Mouse (Mus musculus) c-Kit-positive CD71-positive TER-119-positive erythroid progenitor cells, embryonic 14.5 days (primary cell): ENCODE measurements around the gene Cygb.
A peak's percentile ranks its signal among the peaks of the same experiment; 100 is the strongest.
"Not testable (repeated sequence)": the region's sequence is repeated elsewhere in the genome, so short reads cannot be mapped to it uniquely, and the experiment has no call there.

Source experiments
- DNase-seq: peaks from one replicate; pipeline ENCODE4 v3.0.0-alpha.2; 2013; ENCODE audit warnings: low spot score

Cygb gene

GRCm38 (mm10) chr11:116636607-116637006 lies 17.5 kb downstream of the Cygb start:
- DNase-seq, result not testable (repeated sequence)

- DNase-seq, result no peak
Observed at GRCm38 (mm10) chr11:116632962-116633361, 21.2 kb downstream of the Cygb start.

DNA sequence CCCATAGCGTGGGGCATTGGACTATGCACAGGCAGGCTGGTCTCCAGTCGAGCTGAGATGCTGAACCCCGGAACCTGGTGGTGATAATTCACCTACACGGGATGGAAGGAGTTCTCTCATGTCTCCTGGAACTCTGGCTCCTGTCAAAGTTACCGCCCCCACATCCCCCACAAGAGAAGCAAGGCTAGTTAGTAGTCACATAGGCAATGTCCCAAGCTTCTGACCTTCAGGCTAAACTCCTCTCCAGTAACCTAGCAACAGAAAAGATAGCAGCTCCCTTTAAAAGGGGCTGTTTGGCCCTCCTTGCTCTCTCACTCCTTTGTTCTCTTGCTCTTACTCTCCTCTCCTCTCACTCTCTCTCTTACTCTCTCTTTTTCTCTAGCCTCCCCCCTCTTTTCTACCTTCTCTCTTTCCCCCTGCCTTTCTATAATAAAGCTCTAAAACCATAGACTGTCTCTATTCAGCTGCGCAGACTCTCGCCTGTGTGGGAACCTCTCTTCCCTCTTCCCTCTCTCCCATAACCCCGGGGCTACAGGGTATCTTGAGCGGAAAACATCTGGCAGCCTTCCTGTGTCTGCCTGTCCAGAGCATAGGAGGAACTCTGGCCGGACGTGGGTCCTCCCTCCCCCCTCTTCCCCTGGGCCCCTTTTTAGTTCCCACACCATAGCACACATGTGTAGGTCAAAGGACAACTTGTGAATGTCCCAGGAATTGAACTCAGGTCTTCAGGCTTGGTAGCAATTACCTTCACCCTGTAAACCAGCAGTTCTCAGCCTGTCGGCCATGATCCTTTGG lies 23.7 kb downstream of the Cygb start:
- no peak for DNase-seq

DNA sequence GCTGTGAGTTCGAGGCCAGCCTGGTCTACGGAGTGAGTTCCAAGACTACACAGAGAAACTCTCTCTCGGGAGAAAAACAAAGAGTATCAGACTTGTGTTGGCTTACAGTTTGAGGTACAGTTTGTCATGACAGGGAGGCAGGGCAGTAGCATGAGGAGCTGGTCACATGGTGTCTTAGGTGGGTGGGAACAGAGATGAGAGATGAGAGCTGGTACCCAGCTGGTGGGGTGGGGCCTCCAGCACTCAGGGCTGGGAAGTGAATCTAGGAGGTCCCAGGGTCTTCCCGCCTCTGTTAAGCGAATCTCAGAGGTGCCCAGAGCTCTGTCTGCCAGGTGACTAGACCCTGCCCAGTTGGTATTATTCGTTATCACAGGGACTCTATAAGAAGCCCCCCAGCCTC lies 24.6 kb downstream of the Cygb start:
- no peak for DNase-seq

DNA sequence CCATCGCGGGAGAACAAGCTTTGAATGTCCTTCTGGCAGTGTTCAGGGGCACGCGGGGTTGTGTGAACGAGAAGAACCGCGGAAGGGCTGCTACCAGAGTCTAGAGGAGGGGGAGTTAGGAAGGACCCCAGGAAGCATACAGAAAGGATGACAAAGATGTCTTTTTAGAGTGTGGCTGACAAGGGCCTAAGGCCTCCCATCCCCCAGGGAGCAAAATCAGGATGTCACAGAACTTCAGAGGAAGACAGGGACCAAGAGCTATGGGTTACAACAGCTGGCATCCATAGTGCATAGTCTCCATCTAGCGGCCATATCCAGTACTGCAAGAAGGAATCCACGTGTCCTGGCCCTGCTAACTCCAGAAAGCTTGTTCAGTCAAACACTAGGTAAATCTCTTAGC lies 25.4 kb downstream of the Cygb start:
- DNase-seq, result peak; percentile 92

- no peak for DNase-seq
Observed at GRCm38 (mm10) chr11:116627072-116628020, 26.8 kb downstream of the Cygb start.

- DNase-seq, result no peak
Observed at GRCm38 (mm10) chr11:116626299-116627071, 27.6 kb downstream of the Cygb start, which contains the start of gene Rhbdf2. Gene Rhbdf2, minus strand, starts transcription at chr11:116627019.

- DNase-seq, result peak; percentile 80
Observed at GRCm38 (mm10) chr11:116625081-116626000, 28.8 kb downstream of the Cygb start.

DNA sequence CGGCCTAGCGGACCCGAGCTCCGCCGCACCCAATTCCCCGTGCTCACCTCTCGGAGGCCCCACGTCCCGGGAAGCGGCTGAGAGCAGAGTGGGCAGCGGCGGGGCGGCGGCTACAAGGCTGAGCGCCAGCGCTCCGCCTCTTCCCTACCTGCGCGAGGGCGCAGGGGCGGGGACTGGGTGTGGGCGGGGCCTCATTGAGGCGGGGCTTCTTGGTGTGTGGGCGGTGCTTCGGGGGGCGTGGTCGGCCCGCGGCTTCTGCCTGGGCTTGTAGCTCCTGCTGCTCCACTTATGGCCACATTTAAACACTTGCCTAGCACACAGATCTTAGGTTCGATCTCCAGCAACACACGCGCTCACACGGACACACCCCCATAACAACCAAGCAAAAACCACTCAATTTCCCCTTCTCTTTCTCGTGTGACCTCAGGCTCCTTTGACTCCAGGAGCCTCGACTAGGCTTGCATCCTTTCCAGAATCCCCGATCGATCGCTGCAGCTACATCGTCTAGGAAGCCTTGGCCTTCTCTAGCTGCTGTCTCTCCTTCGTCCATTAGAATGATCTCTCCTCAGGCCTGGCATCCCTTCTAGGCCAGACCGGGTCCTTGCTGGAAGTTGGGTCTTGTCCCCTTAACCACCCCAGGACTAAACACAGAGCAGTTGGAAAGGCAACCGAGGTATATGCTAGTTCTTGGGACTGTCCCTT lies 29.8 kb downstream of the Cygb start:
- DNase-seq, result peak; percentile 87

DNA sequence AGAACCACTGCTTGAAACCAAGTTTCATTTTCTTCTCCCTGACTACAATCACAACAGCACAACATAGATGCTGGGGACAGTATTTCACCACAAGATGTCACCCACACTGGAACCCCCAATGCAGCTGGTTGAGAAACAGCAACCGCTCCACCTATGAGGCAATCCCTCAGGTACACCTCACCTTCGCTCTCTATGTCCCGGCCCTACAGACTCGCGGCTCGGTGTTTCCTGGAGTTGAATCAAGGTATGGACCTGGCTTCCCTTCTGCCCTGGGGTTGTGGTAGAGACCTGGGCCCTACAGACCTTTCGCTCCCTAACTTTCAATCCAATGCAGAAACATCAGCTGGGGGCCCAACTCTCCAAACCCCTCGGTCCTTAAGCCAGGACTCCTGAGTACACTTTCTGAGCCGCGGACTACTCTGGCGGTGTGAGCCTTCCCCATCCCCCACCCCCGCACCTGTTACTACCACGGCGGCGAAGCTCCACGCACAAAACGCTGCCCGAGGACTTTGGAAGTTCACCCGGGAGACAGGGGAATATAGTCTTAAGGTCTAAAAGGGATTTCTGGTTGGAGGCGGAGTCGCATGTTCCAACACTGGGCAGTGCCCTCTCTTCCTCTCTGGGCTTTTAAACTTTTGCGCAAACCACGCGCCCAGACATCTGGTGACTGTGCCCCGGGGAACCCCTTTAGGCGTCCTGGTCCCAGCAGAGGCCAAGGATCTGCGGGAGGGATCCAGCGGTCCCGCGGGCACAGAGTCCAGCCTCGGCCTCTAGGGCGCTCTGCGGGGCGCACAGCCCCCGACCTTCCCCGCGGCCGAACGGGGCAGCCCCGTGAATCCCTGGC lies 30.6 kb downstream of the Cygb start:
- no peak for DNase-seq

DNA sequence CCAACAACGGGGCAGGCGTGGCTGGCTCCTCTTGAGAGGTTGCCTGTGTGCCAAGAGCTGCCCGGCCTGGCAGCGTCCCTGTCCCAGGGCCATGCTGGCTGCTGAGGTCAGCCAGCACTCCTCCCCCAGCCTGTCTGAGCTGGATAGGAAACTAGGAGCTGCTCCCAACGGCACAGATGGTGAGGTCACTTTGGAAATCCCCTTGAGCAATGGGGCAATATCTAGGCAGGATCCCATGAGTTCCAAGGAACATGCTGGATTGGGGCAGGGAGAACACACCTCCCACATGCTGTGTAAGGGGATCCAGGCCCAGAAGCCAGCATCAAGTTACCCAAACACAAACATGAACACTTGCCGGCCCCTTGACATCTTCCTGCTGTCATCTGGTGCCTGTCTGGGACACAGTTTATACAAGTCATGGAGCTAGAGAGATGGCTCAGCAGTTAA lies 32.8 kb downstream of the Cygb start:
- DNase-seq, result no peak

DNA sequence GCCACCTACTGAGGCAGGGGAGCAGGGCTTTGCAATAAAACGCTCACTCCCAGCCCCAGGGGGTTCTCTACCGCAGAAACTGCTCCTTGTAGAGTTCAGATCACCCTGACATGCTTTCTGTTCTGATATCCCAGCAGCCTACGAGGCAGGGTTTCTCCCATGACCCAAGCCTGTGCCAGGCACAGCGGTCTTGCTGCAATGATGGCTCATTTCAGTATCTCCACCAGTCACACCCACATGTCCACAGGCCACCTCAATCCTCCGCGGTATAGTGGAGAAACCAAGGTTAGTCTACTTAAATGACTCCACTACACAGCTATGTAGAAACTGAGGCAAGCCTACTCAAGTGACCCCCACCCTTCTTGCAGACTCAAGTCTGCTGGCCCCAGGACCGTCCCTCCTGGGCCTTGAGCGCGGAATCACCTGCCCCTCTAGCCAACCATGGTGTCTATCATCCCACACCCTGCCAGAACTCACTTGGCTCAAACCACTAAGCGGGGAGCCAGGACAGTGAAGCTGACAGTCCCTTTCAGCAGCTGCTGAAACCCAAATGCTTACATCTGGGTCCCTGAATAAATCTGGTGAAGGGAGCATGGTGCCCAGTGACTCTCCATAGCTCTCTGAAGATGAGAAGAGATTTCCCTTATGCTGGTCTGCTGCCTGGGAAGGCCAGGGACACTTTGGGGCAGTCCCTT lies 33.4 kb downstream of the Cygb start:
- no peak for DNase-seq

DNA sequence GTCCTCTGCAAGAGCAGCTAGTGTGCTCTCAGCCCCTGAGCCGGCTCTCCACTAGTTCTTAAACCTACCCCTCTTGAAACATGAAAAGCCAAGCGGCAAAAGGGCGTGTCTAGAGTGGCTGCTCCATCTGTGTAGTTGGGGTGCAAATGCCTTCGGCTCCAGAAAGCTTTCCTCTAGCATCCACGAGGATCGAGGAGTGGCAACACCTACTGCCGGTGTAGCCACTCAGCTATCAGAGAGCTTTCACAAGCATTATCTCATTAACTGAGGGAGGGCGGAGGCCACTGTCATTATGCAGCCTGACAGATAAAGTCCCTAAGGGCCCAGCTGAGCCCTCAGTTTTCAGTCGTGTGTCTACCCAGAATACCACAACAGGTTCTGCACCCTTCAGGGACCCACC lies 34.0 kb downstream of the Cygb start:
- DNase-seq, result peak; percentile 85

- no peak for DNase-seq
Observed at GRCm38 (mm10) chr11:116619561-116619960, 34.6 kb downstream of the Cygb start.

GRCm38 (mm10) chr11:116619156-116619555 lies 35.0 kb downstream of the Cygb start:
- DNase-seq, result no peak

DNA sequence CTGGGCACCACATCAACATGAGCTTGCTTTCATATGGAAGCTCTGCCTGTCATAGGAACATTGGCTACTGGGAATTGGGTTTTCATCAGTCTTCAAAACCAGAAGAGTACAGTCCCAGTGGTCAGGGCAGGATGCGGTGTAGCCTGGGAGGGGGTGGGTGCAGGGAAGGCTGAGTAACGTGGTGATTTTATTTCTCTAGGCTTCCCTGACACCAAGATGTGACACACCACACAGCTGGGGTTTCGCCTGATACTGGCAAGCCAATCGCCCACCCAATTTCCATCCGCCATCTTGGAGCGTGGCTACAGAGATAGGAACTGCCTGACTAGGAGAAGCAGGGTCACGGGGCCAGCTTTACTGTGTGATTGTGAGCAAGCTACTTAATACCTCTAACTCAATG lies 35.4 kb downstream of the Cygb start:
- DNase-seq, result no peak

GRCm38 (mm10) chr11:116617641-116618040 lies 36.5 kb downstream of the Cygb start:
- DNase-seq, result no peak

- no peak for DNase-seq
Observed at GRCm38 (mm10) chr11:116616438-116617118, 37.5 kb downstream of the Cygb start.
